Mouse (Mus musculus) leukemia stem cell, adult 10-12 weeks (primary cell): ENCODE measurements around the gene Kcng3. TPM values are rescaled to one million over a fixed set of nuclear protein-coding genes. Genes with fewer than 3 reads are reported as not detected.

Experiments
- polyA plus RNA-seq: library from polyadenylated mRNA; stranded (reverse); fragments of >175 nt; gene quantifications from 2 replicates; pipeline ENCODE4 v1.2.3, GENCODE M21; 2012; ENCODE audit warnings: low replicate concordance

Gene Kcng3
- 0.05 and 0.07 TPM in 2 replicates for polyA plus RNA-seq

DNA sequence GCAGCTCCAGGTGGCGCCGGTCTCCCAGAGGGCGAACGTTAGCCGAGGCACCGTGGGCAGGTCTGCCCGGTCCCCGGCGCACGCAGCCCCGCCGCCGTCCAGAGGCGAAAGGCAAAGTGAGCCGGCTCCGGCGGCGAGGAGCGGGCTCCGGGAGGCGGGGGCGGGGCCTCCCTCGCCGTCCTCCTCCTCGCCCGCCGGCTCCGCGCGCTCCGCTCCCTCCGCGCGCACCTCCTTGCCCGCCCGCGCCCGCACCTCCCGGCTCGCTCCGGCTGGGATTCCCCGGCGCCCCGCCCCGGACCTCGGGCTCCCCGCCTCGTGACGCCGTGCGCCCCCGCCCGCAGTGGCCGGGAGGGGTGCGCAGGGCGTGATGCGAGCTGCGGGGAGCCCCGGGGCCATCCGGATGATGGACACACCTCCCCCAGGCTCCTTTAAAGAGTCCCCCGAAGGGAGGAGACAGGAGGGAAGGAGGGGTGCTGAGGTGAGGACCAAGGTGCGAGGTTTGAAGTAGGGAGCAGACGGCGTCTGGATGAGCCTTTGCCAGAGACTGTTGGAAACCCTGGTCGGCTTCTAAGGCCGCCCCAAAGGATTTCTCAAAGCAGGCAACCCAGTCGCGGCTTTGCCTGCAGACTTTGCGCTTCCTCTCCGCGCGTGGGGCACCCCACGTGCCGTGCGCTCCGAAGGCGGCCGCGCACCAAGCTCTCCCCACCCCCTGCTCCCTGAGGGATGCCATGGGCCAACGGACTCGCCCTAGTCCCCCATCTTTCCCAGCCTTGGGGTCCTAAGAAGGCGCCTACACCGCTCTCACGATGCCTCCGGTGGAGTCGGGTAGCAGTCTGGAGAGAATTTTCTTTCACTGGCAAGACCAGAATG, at the start of gene Kcng3:
TSS of gene Kcng3 (minus strand) at position 113 of the 870 bp plus-strand sequence.

Other genes starting within 250 kb of the Kcng3 start
- 21.2 and 90.4 TPM in 2 replicates for gene Cox7a2l, start 114.6 kb downstream of the Kcng3 start, polyA plus RNA-seq
- 34.9 and 104 TPM in 2 replicates for gene Mta3, start 74.3 kb upstream of the Kcng3 start, polyA plus RNA-seq
- 7.3 and 9.6 TPM in 2 replicates for gene Haao, start 216.1 kb upstream of the Kcng3 start, polyA plus RNA-seq